Mouse (Mus musculus): ENCODE measurements around the gene Tmem233.

Tmem233 gene

GRCm38 (mm10) chr5:116029071-116029470, 54.0 kb downstream of the Tmem233 start:
- in situ Hi-C loops (cut with MboI, MseI): no loop called here

GRCm38 (mm10) chr5:116026561-116026960, 56.5 kb downstream of the Tmem233 start:
- in situ Hi-C loops (cut with MboI, MseI): no loop called here

GRCm38 (mm10) chr5:116026107-116026506, 56.9 kb downstream of the Tmem233 start:
- in situ Hi-C loops (cut with MboI, MseI): no loop called here

GRCm38 (mm10) chr5:116024327-116024739, 58.7 kb downstream of the Tmem233 start, which contains the start of gene Prkab1:
Gene Prkab1, minus strand, starts transcription at chr5:116024508.
- in situ Hi-C loops (cut with MboI, MseI): no loop called here

GRCm38 (mm10) chr5:116023821-116024284, 59.2 kb downstream of the Tmem233 start:
- in situ Hi-C loops (cut with MboI, MseI): no loop called here

GRCm38 (mm10) chr5:116023251-116023661, 59.8 kb downstream of the Tmem233 start:
- in situ Hi-C loops (cut with MboI, MseI): no loop called here

GRCm38 (mm10) chr5:116022658-116023200, 60.3 kb downstream of the Tmem233 start:
- in situ Hi-C loops (cut with MboI, MseI): no loop called here

GRCm38 (mm10) chr5:116022131-116022530, 60.9 kb downstream of the Tmem233 start:
- in situ Hi-C loops (cut with MboI, MseI): no loop called here

GRCm38 (mm10) chr5:116021552-116021951, 61.5 kb downstream of the Tmem233 start:
- in situ Hi-C loops (cut with MboI, MseI): no loop called here

GRCm38 (mm10) chr5:116019371-116019770, 63.7 kb downstream of the Tmem233 start:
- in situ Hi-C loops (cut with MboI, MseI): no loop called here

GRCm38 (mm10) chr5:116018784-116019183, 64.3 kb downstream of the Tmem233 start:
- in situ Hi-C loops (cut with MboI, MseI): no loop called here

- in situ Hi-C loops (cut with MboI, MseI): no loop called here
Measured at GRCm38 (mm10) chr5:116018196-116018595, 64.8 kb downstream of the Tmem233 start.

GRCm38 (mm10) chr5:116017391-116017790, 65.7 kb downstream of the Tmem233 start:
- in situ Hi-C loops (cut with MboI, MseI): no loop called here

GRCm38 (mm10) chr5:116016542-116016941, 66.5 kb downstream of the Tmem233 start:
- in situ Hi-C loops (cut with MboI, MseI): no loop called here

- in situ Hi-C loops (cut with MboI, MseI): no loop called here
Measured at GRCm38 (mm10) chr5:116014237-116014636, 68.8 kb downstream of the Tmem233 start.

GRCm38 (mm10) chr5:116013821-116014220, 69.2 kb downstream of the Tmem233 start:
- in situ Hi-C loops (cut with MboI, MseI): no loop called here

GRCm38 (mm10) chr5:116012503-116012902, 70.5 kb downstream of the Tmem233 start:
- in situ Hi-C loops (cut with MboI, MseI): no loop called here

- in situ Hi-C loops (cut with MboI, MseI): no loop called here
Measured at GRCm38 (mm10) chr5:116011700-116012099, 71.3 kb downstream of the Tmem233 start.

GRCm38 (mm10) chr5:116009884-116010627, 73.0 kb downstream of the Tmem233 start:
- in situ Hi-C loops (cut with MboI, MseI): no loop called here

- in situ Hi-C loops (cut with MboI, MseI): no loop called here
Measured at GRCm38 (mm10) chr5:116009091-116009851, 73.8 kb downstream of the Tmem233 start.

- in situ Hi-C loops (cut with MboI, MseI): no loop called here
Measured at GRCm38 (mm10) chr5:116007723-116008122, 75.3 kb downstream of the Tmem233 start.

- in situ Hi-C loops (cut with MboI, MseI): no loop called here
Measured at GRCm38 (mm10) chr5:116006324-116007099, 76.5 kb downstream of the Tmem233 start.

Measured in T-helper 1 cell (primary cell).